Mouse (Mus musculus) adrenal gland, postnatal 14 days (tissue): ENCODE measurements around the gene Rhox4a. TPM values are rescaled to one million over a fixed set of nuclear protein-coding genes. Genes with fewer than 3 reads are reported as not detected.
"Not testable (repeated sequence)": the region's sequence is repeated elsewhere in the genome, so short reads cannot be mapped to it uniquely, and the experiment has no call there.

Source experiments
- DNase-seq: peaks from one replicate; pipeline ENCODE4 v3.0.0; 2021; ENCODE audit warnings: mixed read lengths
- long read RNA-seq, 2 experiments: library from polyadenylated mRNA; stranded (forward); transcript quantifications; one replicate each; pipeline ENCODE4 v2.0.0; 2021
- total RNA-seq: library from RNA; stranded (reverse); gene quantifications from 2 replicates; pipeline ENCODE4 v1.2.3, GENCODE M21; 2021

The Rhox4a gene
- total RNA-seq: not detected in 2 replicates
- long read RNA-seq, experiment 1: 0 reads
- long read RNA-seq, experiment 2: 0 reads

DNA sequence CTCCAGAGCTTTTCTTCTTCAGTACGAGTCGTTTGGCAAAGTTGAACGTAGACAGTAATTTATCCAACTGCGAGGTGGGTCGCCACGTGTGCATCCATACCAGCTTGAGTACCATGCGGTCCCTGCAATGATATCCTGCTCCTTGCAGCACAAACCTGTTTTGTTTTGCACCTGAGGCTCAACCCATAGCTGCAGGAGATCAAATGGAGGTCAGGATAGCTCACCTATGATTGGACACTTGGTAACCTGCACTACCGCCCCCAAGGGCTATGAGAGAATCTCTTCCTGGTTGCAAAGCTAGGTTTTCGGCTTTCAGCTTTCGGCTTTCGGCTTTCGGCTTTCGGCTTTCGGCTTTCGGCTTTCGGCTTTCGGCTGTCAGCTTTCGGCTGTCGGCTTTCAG, at the start of gene Rhox4a:
Rhox4a (plus strand) TSS at position 301 of the 400 bp plus-strand sequence.
- not testable (repeated sequence) for DNase-seq

DNA sequence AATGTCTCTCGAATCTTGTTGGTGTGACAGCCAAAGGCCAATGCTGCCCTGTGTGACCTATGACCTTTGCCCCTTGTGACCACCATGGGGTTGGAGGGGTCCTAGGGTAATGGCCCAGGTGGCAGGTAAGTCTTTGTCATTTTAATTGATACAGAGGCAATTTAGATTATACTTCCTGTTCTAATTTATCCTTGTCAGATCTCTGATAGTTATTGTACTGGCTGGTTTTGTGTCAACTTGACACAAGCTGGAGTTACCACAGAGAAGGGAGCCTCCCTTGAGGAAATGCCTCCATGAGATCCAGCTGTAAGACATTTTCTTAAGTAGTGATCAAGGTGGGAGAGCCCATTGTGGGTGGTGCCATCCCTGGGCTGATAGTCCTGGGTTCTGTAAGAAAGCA, 43.0 kb upstream of the Rhox4a start, which contains the start of gene Rhox1:
Rhox1 (minus strand) TSS at position 101 of the 400 bp plus-strand sequence.
- not testable (repeated sequence) for DNase-seq

DNA sequence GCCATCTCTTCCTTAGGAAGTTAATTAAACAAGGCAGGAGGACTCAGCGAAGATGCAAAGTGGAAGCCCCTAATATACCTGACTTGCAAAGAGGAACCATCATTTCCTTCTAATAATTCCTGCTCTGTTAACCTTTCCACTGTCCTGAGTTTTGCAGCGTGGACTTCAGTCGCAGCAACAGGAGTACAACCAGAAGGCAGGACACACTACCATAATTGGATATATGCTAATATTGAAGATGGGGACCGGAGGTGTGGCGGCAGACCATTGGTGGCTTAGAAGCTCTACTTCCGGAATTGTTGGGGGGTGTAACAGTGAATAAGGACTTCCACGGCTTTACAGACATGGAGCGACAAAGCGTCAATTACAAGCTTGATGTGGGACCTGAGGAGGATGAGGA, 20.5 kb upstream of the Rhox4a start, which contains the start of gene Rhox2a:
Rhox2a (plus strand) TSS at position 301 of the 400 bp plus-strand sequence.
- not testable (repeated sequence) for DNase-seq

DNA sequence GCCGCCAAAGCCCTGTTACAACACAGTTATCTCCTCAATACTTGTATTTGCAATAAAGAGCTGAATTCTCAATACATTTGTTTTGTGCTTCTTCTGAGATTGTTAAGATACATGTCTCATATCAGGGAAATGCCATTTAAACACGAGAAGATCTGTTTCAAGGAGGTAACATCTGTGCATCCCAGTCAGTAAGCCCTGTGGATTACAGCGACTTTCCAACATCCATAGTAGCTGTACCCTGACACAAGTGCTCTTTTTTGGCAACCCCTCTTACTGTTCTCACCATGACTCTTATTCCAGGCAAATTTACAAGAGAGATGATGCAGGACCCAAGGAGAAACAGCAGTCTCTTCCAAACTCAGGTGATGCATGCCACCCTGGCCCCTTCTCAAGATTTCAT, 15.5 kb upstream of the Rhox4a start, which contains the start of gene Rhox3a:
Rhox3a (plus strand) TSS at position 301 of the 400 bp plus-strand sequence.
- not testable (repeated sequence) for DNase-seq

Other genes starting within 250 kb of the Rhox4a start
- gene Sowahd, start 216.5 kb upstream of the Rhox4a start, total RNA-seq: 0.37 and 0.71 TPM in 2 replicates
- gene Rpl39, start 179.9 kb upstream of the Rhox4a start, total RNA-seq: 548 and 634 TPM in 2 replicates
- 16.2 and 21.1 TPM in 2 replicates for gene Upf3b, start 155.0 kb upstream of the Rhox4a start, total RNA-seq
- 12.7 and 16.5 TPM in 2 replicates for gene Nkap, start 138.5 kb upstream of the Rhox4a start, total RNA-seq
- not detected in 2 replicates for gene Akap14, start 96.5 kb upstream of the Rhox4a start, total RNA-seq
- gene Ndufa1, start 74.2 kb upstream of the Rhox4a start, total RNA-seq: 610 and 644 TPM in 2 replicates
- gene Rnf113a1, start 74.1 kb upstream of the Rhox4a start, total RNA-seq: 4.1 and 4.2 TPM in 2 replicates
- not detected in 2 replicates for gene Gm9, start 54.3 kb upstream of the Rhox4a start, total RNA-seq
- not detected in 2 replicates for gene Rhox1, start 43.1 kb upstream of the Rhox4a start, total RNA-seq
- gene Rhox2a, start 20.4 kb upstream of the Rhox4a start, total RNA-seq: not detected in 2 replicates
- gene Rhox3a, start 15.4 kb upstream of the Rhox4a start, total RNA-seq: not detected in 2 replicates
- not detected in 2 replicates for gene Rhox3a2, start 114.7 kb downstream of the Rhox4a start, total RNA-seq
- gene Rhox4a2, start 125.5 kb downstream of the Rhox4a start, total RNA-seq: not detected in 2 replicates
- not detected in 2 replicates for gene Rhox2b, start 146.7 kb downstream of the Rhox4a start, total RNA-seq
- not detected in 2 replicates for gene Rhox4b, start 167.2 kb downstream of the Rhox4a start, total RNA-seq
- gene Rhox2c, start 188.3 kb downstream of the Rhox4a start, total RNA-seq: not detected in 2 replicates
- gene Rhox3c, start 193.2 kb downstream of the Rhox4a start, total RNA-seq: not detected in 2 replicates
- gene Rhox4c, start 215.0 kb downstream of the Rhox4a start, total RNA-seq: not detected in 2 replicates
- gene Rhox2d, start 228.1 kb downstream of the Rhox4a start, total RNA-seq: not detected in 2 replicates
- gene Rhox4d, start 249.0 kb downstream of the Rhox4a start, total RNA-seq: not detected in 2 replicates